Comparison of ENCODE assay signal across 13 mouse cellular contexts in the genomic region with DNA sequence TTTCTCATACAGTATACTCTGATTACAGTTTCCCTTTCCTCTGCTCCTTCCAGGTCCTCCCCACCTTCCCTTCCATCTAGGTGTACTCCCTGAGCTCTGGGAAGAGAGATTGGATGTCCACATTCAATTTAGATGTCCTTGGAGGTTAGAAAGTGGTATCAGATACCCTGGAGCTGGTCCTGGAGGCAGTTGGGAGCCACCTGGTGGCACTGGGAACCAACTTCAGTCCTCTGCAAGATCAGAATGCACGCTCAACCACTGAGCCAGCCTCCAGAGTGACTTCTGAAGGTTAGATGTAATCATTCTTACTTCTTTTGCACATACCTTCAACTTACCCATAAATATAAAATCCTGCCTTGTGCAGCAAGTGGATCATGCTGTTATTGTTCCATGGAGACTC.
DNase-seq lines count a peak whose midpoint lies in the region; ATAC-seq and TF ChIP-seq lines count a peak whose summit lies in the region.
"Had no signal": no experiment of that assay in that cellular context is flagged by ENCODE, and none has a peak within 500 bp of the region (broad histone marks: within the 10 kb centered on the region; RNA-seq: fewer than 3 reads in every experiment).

No protein-coding gene starts in this region.

- no peak overlapping the region for H3K4me2 ChIP-seq in hindbrain, postnatal 0 days (ENCODE audit: low read depth, low read length)
- H3K4me2 ChIP-seq in hindbrain, embryonic 13.5 days = no peak overlapping the region
- H3K4me2 ChIP-seq in CH12.LX (ENCODE audit: insufficient read depth, low read depth, poor library complexity, severe bottlenecking) = no peak overlapping the region
- H3K4me2 ChIP-seq: embryonic facial prominence, embryonic 12.5 days; intestine, embryonic 15.5 days; limb, embryonic 15.5 days had no signal

- TF ChIP-seq POLR2A in CH12.LX (IDR thresholded peaks at IDR 0.05; ENCODE audit: low read depth, low read length) = no peak

- no peaks in the 10 kb centered on the region for H3K27me3 ChIP-seq in hindbrain, postnatal 0 days (ENCODE audit: insufficient read depth, low read length)
- no peaks in the 10 kb centered on the region for H3K27me3 ChIP-seq in hindbrain, embryonic 13.5 days
- no peaks in the 10 kb centered on the region for H3K27me3 ChIP-seq in CH12.LX (replicated peaks)
- no peaks in the 10 kb centered on the region for H3K27me3 ChIP-seq in limb, embryonic 10.5 days (ENCODE audit: low read depth, poor library complexity, severe bottlenecking)
- H3K27me3 ChIP-seq: embryonic facial prominence, embryonic 12.5 days; intestine, embryonic 15.5 days; limb, embryonic 15.5 days had no signal

- no peak for ATAC-seq in hindbrain, postnatal 0 days
- no peak for ATAC-seq in hindbrain, embryonic 13.5 days (ENCODE audit: low FRiP score)
- ATAC-seq: intestine, embryonic 15.5 days had no signal

- TF ChIP-seq CTCF in hindbrain, postnatal 0 days (IDR thresholded peaks at IDR 0.05; ENCODE audit: low read depth) = peak; percentile 55
- TF ChIP-seq CTCF in CH12.LX (conservative IDR thresholded peaks at IDR 0.05 in 1 of 2, IDR thresholded peaks at IDR 0.05 in 1 of 2; ENCODE audit: low read depth in 2 of 2, low read length in 2 of 2) = peak in 1 of 2 experiments; percentile 62; a peak in 2 of 4 replicates

- no peaks in the 10 kb centered on the region for H3K79me2 ChIP-seq in CH12.LX (replicated peaks; ENCODE audit: control insufficient read depth, extremely low read depth, insufficient read depth, poor library complexity, severe bottlenecking)

- no peak overlapping the region for H3K27ac ChIP-seq in hindbrain, postnatal 0 days
- no peak overlapping the region for H3K27ac ChIP-seq in hindbrain, embryonic 13.5 days
- H3K27ac ChIP-seq in CH12.LX (ENCODE audit: insufficient read depth, low read depth) = no peak overlapping the region
- H3K27ac ChIP-seq in limb, embryonic 10.5 days = no peak overlapping the region
- H3K27ac ChIP-seq: embryonic facial prominence, embryonic 12.5 days; intestine, embryonic 15.5 days; limb, embryonic 15.5 days had no signal

- peak; percentile 48 for TF ChIP-seq RAD21 in CH12.LX (IDR thresholded peaks at IDR 0.05; ENCODE audit: low read depth, low read length)

- no peaks in the 10 kb centered on the region for H3K36me3 ChIP-seq in hindbrain, postnatal 0 days (ENCODE audit: insufficient read depth, low read length)
- H3K36me3 ChIP-seq in hindbrain, embryonic 13.5 days = no peaks in the 10 kb centered on the region
- no peaks in the 10 kb centered on the region for H3K36me3 ChIP-seq in CH12.LX (replicated peaks in 1 of 2; ENCODE audit: control insufficient read depth in 1 of 2, insufficient read depth in 1 of 2, low read length in 1 of 2)
- H3K36me3 ChIP-seq in limb, embryonic 10.5 days = no peaks in the 10 kb centered on the region
- H3K36me3 ChIP-seq: embryonic facial prominence, embryonic 12.5 days; intestine, embryonic 15.5 days; limb, embryonic 15.5 days had no signal

- H3K9me3 ChIP-seq in hindbrain, postnatal 0 days (ENCODE audit: low read length) = no peaks in the 10 kb centered on the region
- no peaks in the 10 kb centered on the region for H3K9me3 ChIP-seq in hindbrain, embryonic 13.5 days
- H3K9me3 ChIP-seq in CH12.LX (replicated peaks; ENCODE audit: low read length) = no peaks in the 10 kb centered on the region
- no peaks in the 10 kb centered on the region for H3K9me3 ChIP-seq in limb, embryonic 10.5 days (replicated peaks)
- H3K9me3 ChIP-seq: embryonic facial prominence, embryonic 12.5 days; intestine, embryonic 15.5 days; limb, embryonic 15.5 days had no signal

- peak; percentile 50 to 71 for DNase-seq in adrenal gland, adult (ENCODE audit: inconsistent age in 2 of 2, low spot score in 1 of 2)
- no peak for DNase-seq in adrenal gland, postnatal 25 days
- DNase-seq in hindbrain, postnatal 0 days (ENCODE audit: low spot score) = peak; percentile 26
- peak; percentile 24 for DNase-seq in CH12.LX (ENCODE audit: extremely low read depth)
- DNase-seq in kidney, postnatal 10 days = peak; percentile 44
- DNase-seq in c-Kit-positive CD71-positive TER-119-positive erythroid progenitor cells, embryonic 14.5 days (ENCODE audit: low spot score) = no peak
- no peak for DNase-seq in limb, embryonic 10.5 days (ENCODE audit: low spot score)
- DNase-seq: gastrocnemius, postnatal 36 days had no signal

- H3K9ac ChIP-seq in hindbrain, postnatal 0 days (replicated peaks; ENCODE audit: low read length) = no peak overlapping the region
- H3K9ac ChIP-seq in hindbrain, embryonic 13.5 days = no peak overlapping the region
- H3K9ac ChIP-seq in CH12.LX (ENCODE audit: insufficient read depth, low read depth) = no peak overlapping the region
- H3K9ac ChIP-seq: embryonic facial prominence, embryonic 12.5 days; intestine, embryonic 15.5 days; limb, embryonic 15.5 days had no signal

- dilution Hi-C loops in CH12.LX (cut with MboI; ENCODE audit: extremely low pct_ligation_motif_present, extremely low pct_unique_long_range_greater_than_20kb, low sequenced_read_pairs) = no loop called here

- no peaks in the 10 kb centered on the region for H3K4me1 ChIP-seq in hindbrain, postnatal 0 days (ENCODE audit: insufficient read depth, low read length)
- H3K4me1 ChIP-seq in hindbrain, embryonic 13.5 days (replicated peaks) = no peaks in the 10 kb centered on the region
- H3K4me1 ChIP-seq in CH12.LX (ENCODE audit: control insufficient read depth in 1 of 2, insufficient read depth in 2 of 2) = no peaks in the 10 kb centered on the region
- no peaks in the 10 kb centered on the region for H3K4me1 ChIP-seq in limb, embryonic 10.5 days
- H3K4me1 ChIP-seq: embryonic facial prominence, embryonic 12.5 days; intestine, embryonic 15.5 days; limb, embryonic 15.5 days had no signal

- TF ChIP-seq EP300 in CH12.LX (IDR thresholded peaks at IDR 0.05; ENCODE audit: low read length) = no peak

- in situ Hi-C loops in CH12.LX (cut with MboI; ENCODE audit: low pct_ligation_motif_present, low pct_unique_long_range_greater_than_20kb, low sequenced_read_pairs) = no loop called here

- WGBS in hindbrain, postnatal 0 days = 37% methylated on average over 1 of the region's 1 CpGs
- WGBS in hindbrain, embryonic 13.5 days = 60% methylated on average over 1 of the region's 1 CpGs
- 62% methylated on average over 1 of the region's 1 CpGs for WGBS in limb, embryonic 10.5 days

- no peak overlapping the region for H3K4me3 ChIP-seq in hindbrain, postnatal 0 days (ENCODE audit: low read length)
- no peak overlapping the region for H3K4me3 ChIP-seq in hindbrain, embryonic 13.5 days
- no peak overlapping the region for H3K4me3 ChIP-seq in CH12.LX (replicated peaks in 1 of 3; ENCODE audit: low read depth in 2 of 3, low read length in 2 of 3, poor library complexity in 1 of 3)
- H3K4me3 ChIP-seq in limb, embryonic 10.5 days = no peak overlapping the region
- H3K4me3 ChIP-seq: embryonic facial prominence, embryonic 12.5 days; intestine, embryonic 15.5 days; limb, embryonic 15.5 days; myocyte had no signal

TF ChIP-seq in CH12.LX, 34 proteins besides CTCF, POLR2A, EP300 and RAD21:
- TF ChIP-seq BHLHE40 (IDR thresholded peaks at IDR 0.05; ENCODE audit: low read depth, low read length) (no peak), SMC3 (IDR thresholded peaks at IDR 0.05; ENCODE audit: low read depth, low read length) (peak; percentile 64), NELFE (IDR thresholded peaks at IDR 0.05; ENCODE audit: low read depth, low read length) (no peak), JUND (conservative IDR thresholded peaks at IDR 0.05; ENCODE audit: low read depth, low read length) (no peak), E2F4 (IDR thresholded peaks at IDR 0.05; ENCODE audit: insufficient replicate concordance, low read depth, low read length) (no peak), KAT2A (IDR thresholded peaks at IDR 0.05; ENCODE audit: insufficient replicate concordance, low read length) (no peak), ZKSCAN1 (IDR thresholded peaks at IDR 0.05; ENCODE audit: borderline replicate concordance, low read depth, low read length) (no peak)

Comparison
In these comparisons a context has a peak if more than half of its experiments do, and no peak if none do; other contexts are left out.
1. DNase-seq: peak in adrenal gland, adult (2 of 2), hindbrain, postnatal 0 days (single experiment), CH12.LX (single experiment) and kidney, postnatal 10 days (single experiment); none in adrenal gland, postnatal 25 days (single experiment), c-Kit-positive CD71-positive TER-119-positive erythroid progenitor cells, embryonic 14.5 days (single experiment) and limb, embryonic 10.5 days (single experiment).